Mouse (Mus musculus) cortical plate, adult 2 months (tissue): ENCODE results near the gene Ank3.

Source experiments
- CTCF ChIP-seq: fragments of 200-500 bp; IDR thresholded peaks from 2 replicates; pipeline ENCODE4 v1.5.1; 2011; ENCODE audit warnings: mild to moderate bottlenecking, control low read depth, low read length; ENCODE audit not compliant: insufficient read depth; ENCODE audit errors: extremely low read depth
- POLR2A ChIP-seq: fragments of 200-500 bp; IDR thresholded peaks from 2 replicates; pipeline ENCODE4 v1.6.1; 2011; ENCODE audit warnings: mild to moderate bottlenecking, low read length, control low read depth; ENCODE audit not compliant: insufficient read depth; ENCODE audit errors: extremely low read depth

DNA sequence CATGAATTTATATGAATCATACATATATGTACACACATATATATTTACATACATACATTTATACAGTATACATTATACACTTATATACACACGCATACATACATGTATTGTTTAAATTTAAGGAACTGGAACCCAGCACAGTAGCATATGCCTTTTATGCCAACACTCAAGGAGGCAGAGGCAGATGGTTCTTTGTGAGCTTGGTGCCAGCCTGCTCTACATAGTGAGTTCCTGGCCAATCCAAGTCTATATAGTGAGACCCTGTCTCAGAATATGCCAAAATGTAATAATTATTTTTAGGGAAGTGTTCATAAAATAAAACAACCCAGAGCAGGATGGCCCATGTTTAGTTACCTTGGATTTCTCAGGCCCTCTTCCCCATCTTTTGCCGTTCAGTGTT is 581.1 kb downstream of the Ank3 start:
- TF ChIP-seq CTCF (no peak), POLR2A (no peak)
